Mouse (Mus musculus) myocyte (in vitro differentiated cells): Measurements from ENCODE around the gene Fam213a.

ENCODE experiments used
- E2F4 ChIP-seq: IDR thresholded peaks from one replicate; pipeline ENCODE4 v1.6.1; 2011; ENCODE audit warnings: mild to moderate bottlenecking, control low read depth, moderate library complexity; ENCODE audit not compliant: insufficient read depth
- MAX ChIP-seq: IDR thresholded peaks from one replicate; pipeline ENCODE4 v1.6.1; 2011; ENCODE audit warnings: low read depth, mild to moderate bottlenecking, control low read depth
- MYOD1 ChIP-seq, 3 experiments: IDR thresholded peaks; one replicate each; pipeline ENCODE4 v1.6.1; 2011; ENCODE audit warnings: control low read depth in 2 of 3, low read depth in 2 of 3, mild to moderate bottlenecking in 2 of 3, moderate library complexity in 1 of 3; ENCODE audit not compliant: insufficient read length in 2 of 3, control insufficient read depth in 1 of 3
- POLR2A ChIP-seq: IDR thresholded peaks from one replicate; pipeline ENCODE4 v1.6.1; 2011; ENCODE audit warnings: low read depth, mild to moderate bottlenecking, control low read depth, moderate library complexity; ENCODE audit not compliant: insufficient read length
- POLR2AphosphoS2 ChIP-seq: IDR thresholded peaks from one replicate; pipeline ENCODE4 v1.6.1; 2011; ENCODE audit warnings: low read depth, control low read depth; ENCODE audit not compliant: insufficient read length
- SRF ChIP-seq: IDR thresholded peaks from one replicate; pipeline ENCODE4 v1.6.1; 2011; ENCODE audit warnings: low read depth; ENCODE audit not compliant: control insufficient read depth, insufficient read length
- TCF12 ChIP-seq: IDR thresholded peaks from one replicate; pipeline ENCODE4 v1.6.1; 2011; ENCODE audit warnings: mild to moderate bottlenecking, control low read depth; ENCODE audit not compliant: poor library complexity, insufficient read depth, severe bottlenecking
- TCF3 ChIP-seq: IDR thresholded peaks from one replicate; pipeline ENCODE4 v1.6.1; 2011; ENCODE audit warnings: low read depth, control low read depth; ENCODE audit not compliant: insufficient read length
- USF1 ChIP-seq: IDR thresholded peaks from one replicate; pipeline ENCODE4 v1.6.1; 2011; ENCODE audit warnings: low read depth, mild to moderate bottlenecking, control low read depth, moderate library complexity

DNA sequence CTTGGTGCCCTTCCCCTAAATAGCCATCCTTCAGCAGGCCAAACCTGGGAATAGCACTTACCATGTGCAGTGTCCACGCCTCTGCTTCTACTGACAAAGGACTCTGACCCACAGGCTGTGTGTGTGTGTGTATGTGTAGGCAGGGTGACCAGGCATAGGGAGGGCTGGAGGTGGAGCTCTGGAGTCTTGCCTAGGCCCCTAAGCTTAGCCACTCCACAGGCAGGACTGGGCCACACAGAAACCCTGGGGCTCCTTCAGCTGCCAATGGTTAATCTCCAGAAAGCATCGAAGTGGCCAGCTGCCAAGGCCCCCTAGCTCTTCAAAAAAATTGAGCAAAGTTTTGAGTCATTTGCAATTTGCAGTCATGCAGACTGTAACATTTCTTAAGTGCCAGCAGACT is 5.5 kb downstream of the Fam213a start:
- TF ChIP-seq USF1 (no peak), E2F4 (no peak), TCF3 (no peak), TCF12 (no peak), POLR2AphosphoS2 (no peak), POLR2A (no peak), MAX (no peak), SRF (no peak), MYOD1 (IDR thresholded peaks at IDR 0.05; ENCODE audit: control insufficient read depth in 1 of 3, insufficient read length in 2 of 3, low read depth in 2 of 3) (no peak)
